Mouse (Mus musculus): ENCODE results near the gene Gm21887.
A peak's percentile ranks its signal among the peaks of the same experiment; 100 is the strongest.
"Not testable (repeated sequence)": the region's sequence is repeated elsewhere in the genome, so short reads cannot be mapped to it uniquely, and the experiment has no call there.

Gm21887 gene

DNA sequence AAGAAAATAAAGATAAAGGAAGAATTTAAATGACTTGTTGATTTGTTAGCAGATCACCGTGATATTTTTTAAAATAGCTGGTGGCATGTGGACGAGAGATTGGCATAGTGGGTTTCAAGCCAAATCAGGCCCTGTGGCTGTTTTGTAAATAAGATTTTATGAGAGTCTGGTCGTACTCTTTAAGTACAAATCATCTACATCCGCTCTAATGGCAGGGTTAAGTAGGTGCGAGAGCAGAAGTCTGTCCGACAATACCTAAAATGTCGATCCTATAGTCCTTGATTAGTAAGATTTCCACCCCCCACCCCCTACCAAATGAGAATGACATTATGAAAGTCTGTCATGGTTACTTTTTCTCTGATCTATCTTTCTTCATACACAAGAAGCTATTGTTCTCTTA, 25.1 kb upstream of the Gm21887 start:
- not testable (repeated sequence) for DNase-seq

DNA sequence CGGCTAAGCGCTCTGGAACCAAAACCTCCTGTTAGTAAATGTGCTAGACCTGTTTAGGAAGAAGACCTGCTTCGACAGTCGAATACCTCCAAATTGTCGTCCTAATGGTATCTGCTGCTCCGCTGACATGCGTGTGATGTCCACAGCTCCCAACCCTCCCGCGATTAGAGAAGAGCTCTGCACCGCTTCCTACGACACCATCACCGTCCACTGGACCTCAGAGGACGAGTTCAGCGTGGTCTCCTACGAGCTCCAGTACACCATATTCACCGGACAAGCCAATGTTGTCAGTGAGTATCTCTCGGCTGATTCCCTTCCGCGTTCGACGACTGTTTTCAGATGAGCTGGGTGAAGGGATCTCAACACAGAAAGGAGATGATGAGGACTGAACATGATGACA, 24.6 kb upstream of the Gm21887 start:
- peak; percentile 5 for DNase-seq

DNA sequence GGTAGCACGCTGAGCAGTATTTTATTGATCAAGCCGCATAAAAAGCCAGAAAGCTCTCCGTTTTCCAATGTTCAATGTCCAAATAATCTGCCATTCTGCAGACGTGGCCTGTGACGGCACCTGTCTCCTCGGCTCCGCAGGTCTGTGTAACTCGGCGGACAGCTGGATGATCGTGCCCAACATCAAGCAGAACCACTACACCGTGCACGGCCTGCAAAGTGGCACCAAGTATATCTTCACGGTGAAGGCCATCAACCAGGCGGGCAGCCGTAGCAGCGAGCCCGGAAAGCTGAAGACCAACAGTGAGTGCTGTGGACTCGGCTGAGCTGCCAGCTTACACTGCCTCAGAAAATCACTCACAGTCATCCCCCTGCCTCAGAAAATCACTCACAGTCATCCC, 23.7 kb upstream of the Gm21887 start:
- DNase-seq = peak; percentile 26

DNA sequence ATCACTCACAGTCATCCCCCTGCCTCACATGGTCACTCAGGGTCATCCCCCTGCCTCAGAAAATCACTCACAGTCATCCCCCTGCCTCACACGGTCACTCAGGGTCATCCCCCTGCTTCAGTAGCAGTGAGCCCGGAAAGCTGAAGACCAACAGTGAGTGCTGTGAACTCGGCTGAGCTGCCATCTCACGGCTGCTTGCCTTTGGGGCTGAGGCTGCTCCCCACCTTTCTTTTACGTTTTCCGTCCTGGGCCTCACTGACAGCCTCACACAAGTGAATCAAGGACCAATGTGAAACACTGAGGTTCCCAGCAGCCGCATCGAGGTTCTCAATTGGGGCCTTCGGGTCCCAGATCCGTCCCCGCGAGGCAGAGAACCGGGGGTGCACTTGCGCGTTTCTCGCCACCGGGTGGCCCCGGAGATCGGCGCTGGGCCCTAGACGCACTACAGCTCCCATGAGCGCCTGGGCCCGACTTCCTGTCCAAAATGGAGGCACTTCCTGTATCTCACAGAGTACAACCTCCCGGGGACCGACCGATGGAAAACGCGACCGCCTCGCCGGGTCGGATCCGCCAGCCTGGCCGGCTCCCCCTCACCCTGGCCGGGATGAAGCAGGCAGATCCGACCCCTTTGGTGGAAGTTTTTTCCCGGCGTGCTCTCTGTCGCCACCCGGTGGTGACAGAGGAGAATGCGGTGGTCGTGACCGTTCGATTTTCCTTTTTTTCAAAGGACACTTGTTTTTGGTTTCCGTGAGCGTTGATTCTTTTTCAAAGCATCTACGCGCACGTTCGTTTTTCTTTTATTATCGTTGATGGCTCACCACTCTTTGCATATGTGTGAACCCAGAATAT, 22.7 kb upstream of the Gm21887 start:
- peak; percentile 91 for DNase-seq

DNA sequence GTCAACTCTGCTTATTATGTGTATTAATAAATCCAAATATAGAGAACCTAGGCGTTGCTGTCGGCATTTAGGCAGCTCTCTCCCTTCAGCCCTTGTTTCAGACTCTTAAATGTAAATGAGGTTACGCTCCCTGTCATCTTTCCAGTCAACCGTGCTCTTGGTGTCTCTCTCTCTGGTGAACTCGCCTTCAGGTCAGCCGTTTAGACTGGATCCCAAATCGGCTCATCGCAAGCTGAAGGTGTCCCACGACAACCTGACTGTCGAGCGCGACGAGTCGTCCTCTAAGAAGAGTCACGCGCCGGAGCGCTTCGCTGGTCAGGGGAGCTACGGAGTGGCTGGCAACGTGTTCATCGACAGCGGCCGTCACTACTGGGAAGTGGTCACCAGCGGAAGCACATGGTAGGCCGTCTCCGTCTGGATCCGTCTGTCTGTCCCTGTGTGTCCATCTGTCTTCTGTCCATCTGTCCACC, 22.1 kb upstream of the Gm21887 start:
- peak; percentile 64 for DNase-seq

DNA sequence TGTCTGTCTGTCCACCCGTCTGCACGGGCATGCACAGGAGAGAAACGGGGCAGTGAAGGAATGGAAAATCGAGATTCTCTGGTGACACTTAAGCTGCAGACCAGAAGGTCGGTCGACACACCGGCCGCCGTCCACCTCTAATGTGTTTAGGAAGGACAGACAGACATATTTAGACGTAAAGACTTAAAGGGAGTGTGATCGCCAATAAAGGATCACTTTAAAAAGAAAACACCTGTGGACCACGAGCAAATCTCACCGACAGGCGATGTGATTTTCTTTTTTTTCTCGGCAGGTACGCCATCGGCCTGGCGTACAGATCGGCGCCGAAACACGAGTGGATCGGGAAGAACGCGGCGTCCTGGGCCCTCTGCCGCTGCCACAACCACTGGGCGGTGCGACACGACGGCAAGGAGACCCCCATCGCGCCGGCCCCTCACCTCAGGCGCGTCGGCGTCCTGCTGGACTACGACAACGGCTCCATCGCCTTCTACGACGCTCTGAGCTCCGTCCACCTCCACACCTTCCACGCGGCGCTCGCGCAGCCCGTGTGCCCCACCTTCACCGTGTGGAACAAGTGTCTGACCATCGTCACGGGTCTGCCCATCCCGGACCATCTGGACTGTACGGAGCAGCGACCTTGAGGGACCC, 20.8 kb upstream of the Gm21887 start:
- peak; percentile 31 for DNase-seq

DNA sequence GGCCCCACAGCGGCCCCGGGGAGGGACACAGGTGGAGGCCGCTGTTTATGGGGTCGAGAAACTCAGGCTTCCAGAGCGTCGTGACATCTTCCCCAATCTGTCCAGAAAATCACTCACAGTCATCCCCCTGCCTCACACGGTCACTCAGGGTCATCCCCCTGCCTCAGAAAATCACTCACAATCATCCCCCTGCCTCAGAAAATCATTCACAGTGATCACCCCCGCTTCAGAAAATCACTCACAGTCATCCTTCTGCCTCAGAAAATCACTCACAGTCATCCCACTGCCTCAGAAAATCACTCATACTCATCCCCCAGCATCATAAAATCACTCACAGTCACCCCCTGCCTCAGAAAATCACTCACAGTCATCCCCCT, 20.3 kb upstream of the Gm21887 start:
- not testable (repeated sequence) for DNase-seq

- peak; percentile 86 for DNase-seq
Measured at GRCm38 (mm10) chrX:169989691-169990631, 19.5 kb upstream of the Gm21887 start.

GRCm38 (mm10) chrX:169991128-169991873, 18.2 kb upstream of the Gm21887 start:
- peak; percentile 97 for DNase-seq

DNA sequence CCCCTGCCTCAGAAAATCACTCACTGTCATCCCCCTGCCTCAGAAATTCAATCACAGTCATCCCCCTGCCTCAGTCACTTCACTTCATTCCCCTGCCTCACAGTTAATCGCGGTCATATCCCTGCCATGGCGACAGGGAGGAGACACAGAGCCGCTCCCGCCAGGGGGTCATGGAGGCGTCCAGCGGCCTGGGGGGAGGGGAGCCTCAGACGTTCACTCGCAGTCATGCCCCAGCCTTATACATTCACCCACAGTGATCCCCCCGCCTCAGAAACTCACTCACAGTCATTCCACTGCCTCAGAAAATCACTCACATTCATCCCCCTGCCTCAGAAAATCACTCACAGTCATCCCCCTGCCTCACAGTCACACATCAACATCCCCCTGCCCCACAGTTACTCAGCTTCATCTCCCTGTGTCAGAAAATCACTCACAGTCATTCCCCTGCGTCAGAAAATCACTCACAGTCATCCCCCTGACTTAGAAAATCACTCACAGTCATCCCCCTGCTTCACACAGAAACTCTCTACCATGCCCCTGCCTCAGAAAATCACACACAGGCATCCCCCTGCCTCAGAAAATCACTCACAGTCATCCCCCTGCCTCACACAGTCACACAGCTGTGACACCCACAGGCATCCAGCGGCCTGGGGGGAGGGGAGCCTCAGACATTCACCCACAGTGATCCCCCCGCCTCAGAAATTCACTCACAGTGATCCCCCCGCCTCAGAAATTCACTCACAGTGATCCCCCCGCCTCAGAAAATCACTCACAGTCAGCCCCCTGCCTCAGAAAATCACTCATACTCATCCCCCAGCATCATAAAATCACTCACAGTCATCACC, 17.2 kb upstream of the Gm21887 start:
- not testable (repeated sequence) for DNase-seq

DNA sequence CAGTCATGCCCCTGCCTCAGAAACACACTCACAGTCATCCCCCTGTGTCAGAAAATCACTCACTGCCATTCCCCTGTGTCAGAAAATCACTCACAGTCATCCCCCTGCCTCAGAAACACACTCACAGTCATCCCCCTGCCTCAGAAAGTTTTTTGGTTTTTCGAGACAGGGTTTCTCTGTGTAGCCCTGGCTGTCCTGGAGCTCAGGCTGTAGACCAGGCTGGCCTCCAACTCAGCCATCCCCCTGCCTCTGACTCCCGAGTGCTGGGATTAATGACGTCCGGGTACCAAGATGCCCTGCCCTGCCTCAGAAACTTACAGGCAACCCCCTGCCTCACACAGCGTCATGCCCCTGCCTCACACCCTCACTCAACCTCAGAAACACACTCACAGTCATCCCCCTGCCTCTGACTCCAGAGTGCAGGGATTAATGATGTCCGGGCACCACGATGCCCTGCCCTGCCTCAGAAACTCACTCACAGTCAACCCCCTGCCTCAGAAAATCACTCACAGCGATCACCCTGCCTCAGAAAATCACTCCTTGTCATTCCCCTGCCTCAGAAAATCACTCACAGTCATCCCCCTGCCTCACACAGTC, 16.4 kb upstream of the Gm21887 start:
- DNase-seq = not testable (repeated sequence)

- DNase-seq = not testable (repeated sequence)
Measured at GRCm38 (mm10) chrX:169994011-169994865, 15.2 kb upstream of the Gm21887 start.

DNA sequence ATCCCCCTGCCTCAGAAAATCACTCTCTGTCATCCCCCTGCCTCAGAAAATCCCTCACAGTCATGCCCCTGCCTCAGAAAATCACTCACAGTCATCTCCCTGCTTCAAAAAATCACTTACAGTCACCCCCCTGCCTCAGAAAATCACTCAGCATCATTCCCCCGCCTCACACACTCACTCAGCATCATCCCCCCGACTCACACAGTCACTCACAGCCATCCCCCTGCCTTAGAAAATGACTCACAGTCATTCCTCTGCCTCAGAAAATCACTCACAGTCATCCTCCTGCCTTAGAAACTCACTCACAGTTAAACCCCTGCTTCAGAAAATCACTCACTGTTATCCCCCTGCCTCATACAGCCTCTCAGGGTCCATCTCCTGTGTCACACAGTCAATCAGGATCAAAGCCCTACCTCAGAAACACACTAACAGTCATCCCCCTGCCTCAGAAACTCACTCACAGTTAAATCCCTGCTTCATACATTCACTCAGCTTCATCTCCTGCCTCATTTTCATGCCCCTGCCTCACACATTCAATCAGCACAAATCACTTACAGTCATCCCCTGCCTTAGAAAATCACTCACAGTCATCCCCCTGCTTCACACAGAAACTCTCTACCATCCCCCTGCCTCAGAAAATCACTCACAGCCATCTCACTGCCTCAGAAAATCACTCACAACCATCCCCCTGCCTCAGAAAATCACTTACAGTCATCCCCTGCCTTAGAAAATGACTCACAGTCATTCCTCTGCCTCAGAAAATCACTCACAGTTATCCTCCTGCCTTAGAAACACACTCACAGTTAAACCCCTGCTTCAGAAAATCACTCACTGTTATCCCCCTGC, 14.4 kb upstream of the Gm21887 start:
- DNase-seq = not testable (repeated sequence)

GRCm38 (mm10) chrX:169995909-169996521, 13.4 kb upstream of the Gm21887 start:
- DNase-seq = not testable (repeated sequence)

DNA sequence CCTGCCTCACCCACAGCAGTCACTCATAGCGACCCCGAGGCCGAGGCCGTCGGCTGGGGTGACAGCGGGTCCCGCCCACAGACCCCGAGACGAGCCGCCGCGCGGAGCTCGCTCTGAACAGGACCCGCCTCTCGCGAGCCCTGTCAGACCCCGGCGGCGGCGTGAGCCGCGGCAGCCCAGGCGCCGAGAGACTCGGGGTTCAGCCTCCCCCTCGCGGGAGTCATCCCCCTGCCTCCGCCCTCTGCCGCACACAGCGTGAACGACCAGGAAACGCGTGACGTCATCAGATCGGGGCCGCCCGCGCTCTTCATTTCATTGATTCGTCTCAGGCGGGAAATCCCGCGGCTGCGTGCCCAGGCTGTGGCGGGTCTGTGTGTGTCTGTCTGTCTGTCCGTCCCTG, 12.5 kb upstream of the Gm21887 start:
- peak; percentile 93 for DNase-seq

DNA sequence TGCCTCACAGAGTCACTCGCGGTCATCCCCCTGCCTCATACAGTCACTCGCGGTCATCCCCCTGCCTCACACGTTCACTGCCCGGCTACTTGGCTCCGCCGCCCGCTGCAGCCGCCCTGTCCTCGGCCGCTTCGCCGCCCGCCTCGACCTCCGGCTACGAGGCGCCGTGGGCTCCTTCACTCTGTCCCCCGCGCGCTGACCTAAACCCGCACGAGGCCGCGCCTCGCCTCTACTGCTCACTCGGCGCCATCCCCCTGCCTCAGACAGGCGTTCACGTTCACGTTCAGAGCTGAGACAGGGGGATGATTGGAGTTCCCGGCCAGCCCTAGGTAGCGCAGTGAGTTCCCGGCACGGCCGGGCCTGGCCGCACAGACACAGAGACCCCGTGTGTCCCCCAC, 12.0 kb upstream of the Gm21887 start:
- not testable (repeated sequence) for DNase-seq

DNA sequence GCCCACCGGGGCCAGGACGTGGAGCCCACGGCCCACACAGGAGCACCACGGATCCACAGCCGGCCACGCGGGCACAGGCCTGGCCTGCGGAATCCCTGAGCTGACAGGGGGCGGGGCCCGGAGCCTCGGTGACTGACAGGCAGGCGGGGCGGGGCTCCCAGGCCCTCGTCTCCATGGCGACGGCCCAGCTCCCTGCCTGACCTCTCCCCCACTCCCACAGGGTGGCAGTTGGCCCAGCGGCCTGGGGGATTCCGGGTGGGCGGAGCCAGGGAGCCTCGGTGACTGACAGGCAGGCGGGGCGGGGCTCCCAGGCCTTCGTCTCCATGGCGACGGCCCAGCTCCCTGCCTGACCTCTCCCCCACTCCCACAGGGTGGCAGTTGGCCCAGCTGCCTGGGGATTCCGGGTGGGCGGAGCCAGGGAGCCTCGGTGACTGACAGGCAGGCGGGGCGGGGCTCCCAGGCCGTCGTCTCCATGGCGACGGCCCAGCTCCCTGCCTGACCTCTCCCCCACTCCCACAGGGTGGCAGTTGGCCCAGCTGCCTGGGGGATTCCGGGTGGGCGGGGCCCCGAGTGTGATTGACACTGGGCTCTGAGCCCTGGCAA, 11.5 kb upstream of the Gm21887 start:
- DNase-seq = peak; percentile 100

Measured in right cerebral cortex, postnatal 25 days (tissue).